ENCODE assay signal across 8 mouse cellular contexts in genomic region chr3:58416726-58417437, GRCm38 (mm10). TPM values are rescaled to one million over a fixed set of nuclear protein-coding genes. Genes with fewer than 3 reads are reported as not detected.
DNase-seq lines count a peak whose midpoint lies in the region; ATAC-seq and TF ChIP-seq lines count a peak whose summit lies in the region.

No protein-coding gene starts in this region.

- TF ChIP-seq POLR2A in embryonic fibroblast, embryonic 13.5 days (IDR thresholded peaks at IDR 0.05; ENCODE audit: low read depth, low read length), result no peak; the same call in none of the 2 replicates
- peak; percentile 69 for TF ChIP-seq POLR2A in myocyte (IDR thresholded peaks at IDR 0.05; ENCODE audit: insufficient read length, low read depth)

- peak overlapping the region; percentile 99 for H3K27ac ChIP-seq in embryonic fibroblast, embryonic 13.5 days (ENCODE audit: insufficient read depth, low read length)
- H3K27ac ChIP-seq in heart, embryonic 11.5 days (ENCODE audit: low read depth, low read length), result peak overlapping the region; percentile 100
- peak overlapping the region; percentile 100 for H3K27ac ChIP-seq in kidney, embryonic 14.5 days (ENCODE audit: low read depth, low read length)
- H3K27ac ChIP-seq in liver, embryonic 11.5 days (ENCODE audit: low read depth, low read length), result peak overlapping the region; percentile 99

- peak overlapping the region; percentile 99 for H3K9ac ChIP-seq in heart, embryonic 11.5 days (ENCODE audit: low read depth, low read length)
- H3K9ac ChIP-seq in kidney, embryonic 14.5 days (ENCODE audit: low read depth, low read length), result peak overlapping the region; percentile 99
- peak overlapping the region; percentile 94 for H3K9ac ChIP-seq in liver, embryonic 11.5 days (ENCODE audit: low read depth, low read length)

- H3K4me3 ChIP-seq in embryonic fibroblast, embryonic 13.5 days (ENCODE audit: insufficient read depth, low read length), result peak overlapping the region; percentile 99
- peak overlapping the region; percentile 100 for H3K4me3 ChIP-seq in heart, embryonic 11.5 days (ENCODE audit: low read depth, low read length)
- H3K4me3 ChIP-seq in kidney, embryonic 14.5 days (ENCODE audit: low read length), result peak overlapping the region; percentile 95
- peak overlapping the region; percentile 98 for H3K4me3 ChIP-seq in liver, embryonic 11.5 days (ENCODE audit: low read depth, low read length)
- peak overlapping the region; percentile 65 for H3K4me3 ChIP-seq in myocyte

- H3ac ChIP-seq in myocyte (ENCODE audit: control insufficient read depth, insufficient read length), result peak overlapping the region; percentile 81

- H3K36me3 ChIP-seq in heart, embryonic 11.5 days (ENCODE audit: control insufficient read depth, insufficient read depth, low read length), result no peaks in the 10 kb centered on the region
- peaks cover 5% of the 10 kb centered on the region; the same call in 1 of the 2 replicates for H3K36me3 ChIP-seq in kidney, embryonic 14.5 days (ENCODE audit: control insufficient read depth, insufficient read depth, low read length)
- no peaks in the 10 kb centered on the region; the same call in 1 of the 2 replicates for H3K36me3 ChIP-seq in liver, embryonic 11.5 days (ENCODE audit: control insufficient read depth, insufficient read depth, low read length)
- peaks cover 6% of the 10 kb centered on the region for H3K36me3 ChIP-seq in myocyte (ENCODE audit: control insufficient read depth, insufficient read depth)

- no peaks in the 10 kb centered on the region for H3K4me1 ChIP-seq in embryonic fibroblast, embryonic 13.5 days (ENCODE audit: control insufficient read depth, insufficient read depth, low read length)
- H3K4me1 ChIP-seq in heart, embryonic 11.5 days (ENCODE audit: control insufficient read depth, insufficient read depth, low read length), result no peaks in the 10 kb centered on the region
- peaks cover 4% of the 10 kb centered on the region; the same call in 1 of the 2 replicates for H3K4me1 ChIP-seq in kidney, embryonic 14.5 days (ENCODE audit: control insufficient read depth, insufficient read depth, low read length)
- peaks cover 9% of the 10 kb centered on the region for H3K4me1 ChIP-seq in liver, embryonic 11.5 days (replicated peaks; ENCODE audit: control insufficient read depth, insufficient read depth, low read length)

- ATAC-seq in heart, embryonic 11.5 days (replicated peaks; ENCODE audit: insufficient number of reproducible peaks, low FRiP score, low TSS enrichment), result peak; percentile 49
- peak; percentile 48 for ATAC-seq in kidney, embryonic 14.5 days (ENCODE audit: low FRiP score, low TSS enrichment)
- ATAC-seq in liver, embryonic 11.5 days (replicated peaks; ENCODE audit: low FRiP score), result peak; percentile 42

- peak overlapping the region; percentile 88 for H3K4me2 ChIP-seq in heart, embryonic 11.5 days
- H3K4me2 ChIP-seq in kidney, embryonic 14.5 days (replicated peaks; ENCODE audit: low read depth, low read length), result peak overlapping the region; percentile 85
- peak overlapping the region; percentile 98 for H3K4me2 ChIP-seq in liver, embryonic 11.5 days
- peak overlapping the region; percentile 74 for H3K4me2 ChIP-seq in myocyte (ENCODE audit: low read depth)

- no peaks in the 10 kb centered on the region for H3K9me3 ChIP-seq in heart, embryonic 11.5 days (replicated peaks; ENCODE audit: control insufficient read depth, low read length)
- no peaks in the 10 kb centered on the region for H3K9me3 ChIP-seq in kidney, embryonic 14.5 days (ENCODE audit: control insufficient read depth, low read length)
- H3K9me3 ChIP-seq in liver, embryonic 11.5 days (ENCODE audit: control insufficient read depth, low read length), result no peaks in the 10 kb centered on the region

- peaks cover 63% of the 10 kb centered on the region for H3K79me2 ChIP-seq in myocyte (ENCODE audit: control insufficient read depth, insufficient read depth)

- peak; percentile 81 for DNase-seq in A20 (ENCODE audit: low read depth, low spot score)
- peak; percentile 54 for DNase-seq in adrenal gland, postnatal 25 days
- DNase-seq in liver, embryonic 11.5 days (ENCODE audit: low spot score), result peak; percentile 60
- peak; percentile 46 to 80 for DNase-seq in spleen, postnatal 4 days (ENCODE audit: low spot score in 2 of 2)

- H3K27me3 ChIP-seq in heart, embryonic 11.5 days (ENCODE audit: control insufficient read depth, insufficient read depth, low read length), result no peaks in the 10 kb centered on the region
- no peaks in the 10 kb centered on the region for H3K27me3 ChIP-seq in kidney, embryonic 14.5 days (ENCODE audit: control insufficient read depth, insufficient read depth, low read length)
- H3K27me3 ChIP-seq in liver, embryonic 11.5 days (replicated peaks; ENCODE audit: control insufficient read depth, insufficient read depth, low read length), result no peaks in the 10 kb centered on the region
- no peaks in the 10 kb centered on the region for H3K27me3 ChIP-seq in myocyte (ENCODE audit: control insufficient read depth, insufficient read depth, insufficient read length)

- under 1% methylated on average over 39 of the region's 39 CpGs for WGBS in heart, embryonic 11.5 days (ENCODE audit: insufficient replicate concordance)
- WGBS in kidney, embryonic 14.5 days, result 2% methylated on average over 35 of the region's 39 CpGs
- WGBS in liver, embryonic 11.5 days, result under 1% methylated on average over 39 of the region's 39 CpGs

- no peak for TF ChIP-seq CTCF in embryonic fibroblast, embryonic 13.5 days (IDR thresholded peaks at IDR 0.05; ENCODE audit: borderline replicate concordance, insufficient read depth, low read length)

TF ChIP-seq in myocyte, 11 proteins besides CTCF, POLR2A, EP300 and RAD21:
- no peak for TF ChIP-seq TCF12 (IDR thresholded peaks at IDR 0.05; ENCODE audit: insufficient read depth, poor library complexity, severe bottlenecking)
- TF ChIP-seq MYOG (IDR thresholded peaks at IDR 0.05; ENCODE audit: control insufficient read depth in 1 of 3, insufficient read depth in 1 of 3, insufficient read length in 2 of 3, low read depth in 2 of 3), result peak in 2 of 3 experiments; percentile 83 to 92
- no peak for TF ChIP-seq MAX (IDR thresholded peaks at IDR 0.05; ENCODE audit: low read depth)
- no peak for TF ChIP-seq SRF (IDR thresholded peaks at IDR 0.05; ENCODE audit: control insufficient read depth, insufficient read length, low read depth)
- no peak for TF ChIP-seq CEBPB (IDR thresholded peaks at IDR 0.05; ENCODE audit: insufficient read depth, poor library complexity, severe bottlenecking)
- peak; percentile 80 for TF ChIP-seq POLR2AphosphoS2 (IDR thresholded peaks at IDR 0.05; ENCODE audit: insufficient read length, low read depth)
- no peak for TF ChIP-seq REST (IDR thresholded peaks at IDR 0.05; ENCODE audit: insufficient read depth, insufficient read length)
- no peak for TF ChIP-seq USF1 (IDR thresholded peaks at IDR 0.05; ENCODE audit: low read depth)
- peak in 2 of 3 experiments; percentile 54 to 79 for TF ChIP-seq MYOD1 (IDR thresholded peaks at IDR 0.05; ENCODE audit: control insufficient read depth in 1 of 3, insufficient read length in 2 of 3, low read depth in 2 of 3)
- peak; percentile 62 for TF ChIP-seq TCF3 (IDR thresholded peaks at IDR 0.05; ENCODE audit: insufficient read length, low read depth)
- no peak for TF ChIP-seq E2F4 (IDR thresholded peaks at IDR 0.05; ENCODE audit: insufficient read depth)
TF ChIP-seq in myocyte: peak in this region for 4.

RNA-seq across cellular contexts. Expression of gene Tsc22d2, which starts 2.4 kb away (rescaled TPM):
- 34.8 and 37.4 TPM in 2 replicates for total RNA-seq in adrenal gland, postnatal 25 days (2021)
- polyA plus RNA-seq in embryonic fibroblast, embryonic 13.5 days (2011; ENCODE audit: insufficient read length, low read depth, missing spikeins), result 94.4 and 114 TPM in 2 replicates
- 16.6 and 17.7 TPM in 2 replicates for polyA plus RNA-seq in heart, embryonic 11.5 days (2014; fragmentation: Nextera tagmentation; extraction: Ambion mirVana)
- 16.1 and 17.9 TPM in 2 replicates for polyA plus RNA-seq in kidney, embryonic 14.5 days (2014; fragmentation: Nextera tagmentation; extraction: Ambion mirVana)
- polyA plus RNA-seq in liver, embryonic 11.5 days (2014; fragmentation: Nextera tagmentation; extraction: Ambion mirVana), result 10.6 and 10.7 TPM in 2 replicates
- 14.2 TPM for polyA plus RNA-seq in myocyte (2012; fragmentation: generic; extraction: Trizol)

Comparison
In these comparisons a context has a peak if more than half of its experiments do, and no peak if none do; other contexts are left out.
1. Peak in every context shown above with its lines: DNase-seq, ATAC-seq, H3K4me3 ChIP-seq and H3K27ac ChIP-seq.